Comparison of ENCODE assay signal across 1 mouse cellular context in the genomic region with DNA sequence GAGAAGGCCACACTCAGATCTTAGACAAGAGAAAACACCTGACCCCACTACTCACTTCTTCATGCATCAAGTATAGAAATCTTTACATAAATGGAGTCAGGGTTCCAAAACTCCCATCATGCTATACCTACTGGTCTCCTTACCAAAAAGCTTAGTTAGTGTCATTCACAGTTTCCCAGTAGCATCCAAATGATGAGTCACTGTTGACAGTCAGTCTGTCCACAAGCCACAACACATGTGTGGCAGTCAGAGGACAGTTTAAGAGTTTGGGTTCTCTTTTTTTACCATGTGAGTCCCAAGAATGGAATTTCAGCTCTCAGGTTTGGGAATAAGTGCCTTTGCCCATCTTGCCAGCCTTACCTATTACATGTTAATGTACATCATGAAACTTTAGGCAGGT.
TF ChIP-seq lines count a peak whose summit lies in the region.

No protein-coding gene starts in this region.

TF ChIP-seq in MEL, 35 proteins besides CTCF, POLR2A, EP300 and RAD21:
- TF ChIP-seq MXI1 (IDR thresholded peaks at IDR 0.05; ENCODE audit: low read depth, low read length) (peak; percentile 43; the same call in 1 of the 2 replicates), SMC3 (IDR thresholded peaks at IDR 0.05; ENCODE audit: low read depth, low read length) (no peak), JUND (IDR thresholded peaks at IDR 0.05; ENCODE audit: low read depth, low read length) (no peak), MYB (IDR thresholded peaks at IDR 0.05; ENCODE audit: low read depth, low read length) (no peak), MYC (IDR thresholded peaks at IDR 0.05; ENCODE audit: low read depth, low read length) (0 out of 2 replicates have a peak, but pooled peaks have one; percentile 18)
TF ChIP-seq in MEL: peak in this region for 2.
